Mouse (Mus musculus) testis, postnatal 14 days (tissue): ENCODE data around the gene Uqcr10.

Experiments
- DNase-seq: peaks from one replicate; pipeline ENCODE4 v3.0.0; 2021; ENCODE audit warnings: low spot score

The Uqcr10 gene

GRCm38 (mm10) chr11:4704072-4704964, at the start of gene Uqcr10, which contains the start of gene Zmat5:
TSS of gene Uqcr10 (minus strand) at chr11:4704342.
TSS of gene Zmat5 (plus strand) at chr11:4704678.
- peak; percentile 94 for DNase-seq

GRCm38 (mm10) chr11:4752836-4753235, 48.7 kb upstream of the Uqcr10 start:
- DNase-seq = no peak

GRCm38 (mm10) chr11:4750263-4750662, 46.1 kb upstream of the Uqcr10 start:
- DNase-seq = peak; percentile 72

- no peak for DNase-seq
Observed at GRCm38 (mm10) chr11:4747285-4747684, 43.1 kb upstream of the Uqcr10 start.

- no peak for DNase-seq
Observed at GRCm38 (mm10) chr11:4746733-4747132, 42.6 kb upstream of the Uqcr10 start, which contains the start of gene Cabp7. TSS of gene Cabp7 (minus strand) at chr11:4746778.

GRCm38 (mm10) chr11:4745969-4746368, 41.8 kb upstream of the Uqcr10 start:
- no peak for DNase-seq

- DNase-seq = no peak
Observed at GRCm38 (mm10) chr11:4744691-4745090, 40.5 kb upstream of the Uqcr10 start.

- no peak for DNase-seq
Observed at GRCm38 (mm10) chr11:4740785-4741184, 36.6 kb upstream of the Uqcr10 start.

GRCm38 (mm10) chr11:4738719-4739118, 34.6 kb upstream of the Uqcr10 start:
- no peak for DNase-seq

- no peak for DNase-seq
Observed at GRCm38 (mm10) chr11:4737682-4738081, 33.5 kb upstream of the Uqcr10 start.

- DNase-seq = no peak
Observed at GRCm38 (mm10) chr11:4736355-4736754, 32.2 kb upstream of the Uqcr10 start.

GRCm38 (mm10) chr11:4734179-4734578, 30.0 kb upstream of the Uqcr10 start:
- DNase-seq = no peak

GRCm38 (mm10) chr11:4731781-4732180, 27.6 kb upstream of the Uqcr10 start:
- no peak for DNase-seq

- DNase-seq = no peak
Observed at GRCm38 (mm10) chr11:4730913-4731312, 26.8 kb upstream of the Uqcr10 start.

GRCm38 (mm10) chr11:4730096-4730495, 26.0 kb upstream of the Uqcr10 start:
- DNase-seq = no peak

- peak; percentile 68 for DNase-seq
Observed at GRCm38 (mm10) chr11:4729603-4730002, 25.5 kb upstream of the Uqcr10 start.

GRCm38 (mm10) chr11:4721728-4722127, 17.6 kb upstream of the Uqcr10 start:
- no peak for DNase-seq

- no peak for DNase-seq
Observed at GRCm38 (mm10) chr11:4720900-4721580, 16.9 kb upstream of the Uqcr10 start.

- no peak for DNase-seq
Observed at GRCm38 (mm10) chr11:4720393-4720792, 16.3 kb upstream of the Uqcr10 start.

- DNase-seq = no peak
Observed at GRCm38 (mm10) chr11:4719961-4720360, 15.8 kb upstream of the Uqcr10 start.

- DNase-seq = no peak
Observed at GRCm38 (mm10) chr11:4718548-4718947, 14.4 kb upstream of the Uqcr10 start.

GRCm38 (mm10) chr11:4716530-4717236, 12.5 kb upstream of the Uqcr10 start:
- no peak for DNase-seq
